Mouse (Mus musculus): ENCODE results near the gene Slit1. TPM values are rescaled to one million over a fixed set of nuclear protein-coding genes. Genes with fewer than 3 reads are reported as not detected.

Gene Slit1
- polyA plus RNA-seq, 1 experiment from 2014 or later, result 0.13 TPM

- Histone ChIP-seq H3K36me3 (ENCODE audit: control insufficient read depth, insufficient read depth) (no peaks in the 10 kb centered on the region), H3K27me3 (ENCODE audit: control insufficient read depth, insufficient read depth, low read depth, low read length) (peaks cover 28% of the 10 kb centered on the region), H3K4me1 (ENCODE audit: control insufficient read depth, low read depth, low read length) (no peaks in the 10 kb centered on the region; the same call in 1 of the 2 replicates), H3K4me2 (ENCODE audit: low read depth, low read length) (no peak overlapping the region), H3K27ac (ENCODE audit: low read length) (no peak overlapping the region), H3K9ac (ENCODE audit: low read depth, low read length) (no peak overlapping the region), H3K4me3 (ENCODE audit: low read depth, low read length) (no peak overlapping the region), H3K9me3 (replicated peaks; ENCODE audit: control insufficient read depth, low read length) (no peaks in the 10 kb centered on the region)
- no peak for ATAC-seq (ENCODE audit: low read depth)
- 59% methylated on average over 17 of the region's 17 CpGs for WGBS (ENCODE audit: insufficient replicate concordance)
Observed at GRCm38 (mm10) chr19:41660294-41660998, 83.0 kb downstream of the Slit1 start.

GRCm38 (mm10) chr19:41657446-41657845, 86.0 kb downstream of the Slit1 start:
- Histone ChIP-seq H3K27me3 (ENCODE audit: control insufficient read depth, insufficient read depth, low read depth, low read length) (peaks cover 17% of the 10 kb centered on the region), H3K9ac (ENCODE audit: low read depth, low read length) (no peak overlapping the region), H3K27ac (ENCODE audit: low read length) (no peak overlapping the region), H3K4me2 (ENCODE audit: low read depth, low read length) (no peak overlapping the region), H3K4me1 (ENCODE audit: control insufficient read depth, low read depth, low read length) (no peaks in the 10 kb centered on the region; the same call in 1 of the 2 replicates), H3K36me3 (ENCODE audit: control insufficient read depth, insufficient read depth) (no peaks in the 10 kb centered on the region), H3K9me3 (replicated peaks; ENCODE audit: control insufficient read depth, low read length) (no peaks in the 10 kb centered on the region), H3K4me3 (ENCODE audit: low read depth, low read length) (no peak overlapping the region)
- no peak for ATAC-seq (ENCODE audit: low read depth)
- WGBS (ENCODE audit: insufficient replicate concordance), result 24% methylated on average over 9 of the region's 9 CpGs

DNA sequence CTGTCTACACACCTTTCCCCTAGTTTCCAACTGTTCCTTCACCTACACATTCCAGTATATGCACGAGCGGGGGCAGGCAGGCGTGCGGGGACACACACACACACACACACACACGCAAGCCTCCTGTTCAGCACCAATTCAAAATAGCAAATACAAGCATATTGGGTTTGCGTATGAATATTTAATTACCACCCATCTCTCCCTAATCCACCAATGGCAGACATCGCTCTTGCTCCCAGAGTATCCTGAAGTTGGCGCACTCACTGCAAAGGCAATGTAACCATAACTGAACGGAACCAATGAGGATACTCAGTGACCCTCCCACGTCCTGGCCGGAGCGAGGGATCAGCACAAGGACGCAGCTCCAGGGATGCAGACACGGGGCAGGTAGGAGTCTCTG, 86.8 kb downstream of the Slit1 start:
- Histone ChIP-seq H3K9ac (ENCODE audit: low read depth, low read length) (no peak overlapping the region), H3K4me1 (ENCODE audit: control insufficient read depth, low read depth, low read length) (no peaks in the 10 kb centered on the region; the same call in 1 of the 2 replicates), H3K4me2 (ENCODE audit: low read depth, low read length) (no peak overlapping the region), H3K27ac (ENCODE audit: low read length) (no peak overlapping the region), H3K27me3 (ENCODE audit: control insufficient read depth, insufficient read depth, low read depth, low read length) (peaks cover 17% of the 10 kb centered on the region), H3K4me3 (ENCODE audit: low read depth, low read length) (no peak overlapping the region), H3K9me3 (replicated peaks; ENCODE audit: control insufficient read depth, low read length) (no peaks in the 10 kb centered on the region), H3K36me3 (ENCODE audit: control insufficient read depth, insufficient read depth) (no peaks in the 10 kb centered on the region)
- 62% methylated on average over 14 of the region's 14 CpGs for WGBS (ENCODE audit: insufficient replicate concordance)
- ATAC-seq (ENCODE audit: low read depth), result no peak

- WGBS (ENCODE audit: insufficient replicate concordance), result 5% methylated on average over 9 of the region's 9 CpGs
- Histone ChIP-seq H3K27me3 (ENCODE audit: control insufficient read depth, insufficient read depth, low read depth, low read length) (peaks cover 17% of the 10 kb centered on the region), H3K9me3 (replicated peaks; ENCODE audit: control insufficient read depth, low read length) (no peaks in the 10 kb centered on the region), H3K9ac (ENCODE audit: low read depth, low read length) (no peak overlapping the region), H3K4me1 (ENCODE audit: control insufficient read depth, low read depth, low read length) (no peaks in the 10 kb centered on the region), H3K4me3 (ENCODE audit: low read depth, low read length) (no peak overlapping the region), H3K36me3 (ENCODE audit: control insufficient read depth, insufficient read depth) (no peaks in the 10 kb centered on the region), H3K4me2 (ENCODE audit: low read depth, low read length) (no peak overlapping the region), H3K27ac (ENCODE audit: low read length) (no peak overlapping the region)
- ATAC-seq (ENCODE audit: low read depth), result no peak
Observed at GRCm38 (mm10) chr19:41655970-41656369, 87.5 kb downstream of the Slit1 start.

GRCm38 (mm10) chr19:41655089-41655783, 88.2 kb downstream of the Slit1 start:
- H3K4me1 ChIP-seq (ENCODE audit: control insufficient read depth, low read depth, low read length), result no peaks in the 10 kb centered on the region
- no peak overlapping the region for H3K4me2 ChIP-seq (ENCODE audit: low read depth, low read length)
- no peaks in the 10 kb centered on the region for H3K36me3 ChIP-seq (ENCODE audit: control insufficient read depth, insufficient read depth)
- H3K9ac ChIP-seq (ENCODE audit: low read depth, low read length), result no peak overlapping the region
- ATAC-seq (ENCODE audit: low read depth), result no peak
- no peak overlapping the region for H3K4me3 ChIP-seq (ENCODE audit: low read depth, low read length)
- peaks cover 17% of the 10 kb centered on the region for H3K27me3 ChIP-seq (ENCODE audit: control insufficient read depth, insufficient read depth, low read depth, low read length)
- H3K27ac ChIP-seq (ENCODE audit: low read length), result no peak overlapping the region
- WGBS (ENCODE audit: insufficient replicate concordance), result 22% methylated on average over 6 of the region's 6 CpGs
- no peaks in the 10 kb centered on the region for H3K9me3 ChIP-seq (replicated peaks; ENCODE audit: control insufficient read depth, low read length)

GRCm38 (mm10) chr19:41651967-41652366, 91.5 kb downstream of the Slit1 start:
- no peaks in the 10 kb centered on the region for H3K9me3 ChIP-seq (replicated peaks; ENCODE audit: control insufficient read depth, low read length)
- H3K27ac ChIP-seq (ENCODE audit: low read length), result no peak overlapping the region
- peaks cover 1% of the 10 kb centered on the region for H3K27me3 ChIP-seq (ENCODE audit: control insufficient read depth, insufficient read depth, low read depth, low read length)
- H3K4me2 ChIP-seq (ENCODE audit: low read depth, low read length), result no peak overlapping the region
- no peaks in the 10 kb centered on the region for H3K4me1 ChIP-seq (ENCODE audit: control insufficient read depth, low read depth, low read length)
- no peak for ATAC-seq (ENCODE audit: low read depth)
- no peak overlapping the region for H3K4me3 ChIP-seq (ENCODE audit: low read depth, low read length)
- H3K9ac ChIP-seq (ENCODE audit: low read depth, low read length), result no peak overlapping the region
- no peaks in the 10 kb centered on the region for H3K36me3 ChIP-seq (ENCODE audit: control insufficient read depth, insufficient read depth)
- WGBS (ENCODE audit: insufficient replicate concordance), result 40% methylated on average over 10 of the region's 10 CpGs

- no peak for ATAC-seq (ENCODE audit: low read depth)
- no peaks in the 10 kb centered on the region for H3K36me3 ChIP-seq (ENCODE audit: control insufficient read depth, insufficient read depth)
- H3K4me3 ChIP-seq (ENCODE audit: low read depth, low read length), result no peak overlapping the region
- no peaks in the 10 kb centered on the region for H3K4me1 ChIP-seq (ENCODE audit: control insufficient read depth, low read depth, low read length)
- WGBS (ENCODE audit: insufficient replicate concordance), result 41% methylated on average over 10 of the region's 10 CpGs
- no peaks in the 10 kb centered on the region for H3K27me3 ChIP-seq (ENCODE audit: control insufficient read depth, insufficient read depth, low read depth, low read length)
- no peak overlapping the region for H3K9ac ChIP-seq (ENCODE audit: low read depth, low read length)
- no peak overlapping the region for H3K27ac ChIP-seq (ENCODE audit: low read length)
- H3K9me3 ChIP-seq (replicated peaks; ENCODE audit: control insufficient read depth, low read length), result no peaks in the 10 kb centered on the region
- H3K4me2 ChIP-seq (ENCODE audit: low read depth, low read length), result no peak overlapping the region
Observed at GRCm38 (mm10) chr19:41649394-41649793, 94.1 kb downstream of the Slit1 start.

DNA sequence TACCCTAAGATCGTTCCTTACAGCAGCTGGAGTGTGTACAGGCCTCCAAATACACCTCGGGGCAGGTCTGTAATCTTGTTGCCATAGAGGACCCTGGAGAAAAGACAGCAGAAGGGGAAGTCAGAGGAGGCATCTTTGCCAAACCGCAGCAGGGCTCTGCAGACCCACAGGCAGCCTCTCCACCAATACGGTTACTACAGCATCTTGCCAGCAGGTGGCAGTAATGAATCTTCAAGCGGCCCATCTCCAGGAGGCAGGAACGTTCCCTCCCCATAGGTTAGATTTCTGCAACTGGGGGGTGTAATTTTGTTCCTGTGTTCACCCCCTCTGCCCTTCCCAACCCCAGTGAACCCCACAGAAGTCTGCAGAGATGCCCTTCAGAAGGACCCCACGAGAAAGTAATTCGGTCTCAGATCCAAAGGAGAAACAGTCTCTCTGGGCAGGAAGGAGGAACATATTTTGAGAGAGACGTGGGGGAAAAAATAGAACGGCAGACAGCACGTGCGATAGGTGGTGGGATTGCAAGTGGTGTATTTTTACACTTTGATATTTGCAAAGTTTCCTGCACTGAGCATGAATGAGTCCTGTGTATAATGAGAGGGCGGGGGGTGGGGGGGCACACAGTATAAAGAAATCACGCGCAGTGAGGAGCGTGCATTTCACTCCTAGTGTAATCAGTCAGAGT, 96.4 kb downstream of the Slit1 start:
- 28% methylated on average over 16 of the region's 16 CpGs for WGBS (ENCODE audit: insufficient replicate concordance)
- H3K27me3 ChIP-seq (ENCODE audit: control insufficient read depth, insufficient read depth, low read depth, low read length), result no peaks in the 10 kb centered on the region
- H3K9ac ChIP-seq (ENCODE audit: low read depth, low read length), result no peak overlapping the region
- no peaks in the 10 kb centered on the region for H3K4me1 ChIP-seq (ENCODE audit: control insufficient read depth, low read depth, low read length)
- no peaks in the 10 kb centered on the region for H3K9me3 ChIP-seq (replicated peaks; ENCODE audit: control insufficient read depth, low read length)
- no peak overlapping the region for H3K27ac ChIP-seq (ENCODE audit: low read length)
- no peak overlapping the region for H3K4me2 ChIP-seq (ENCODE audit: low read depth, low read length)
- no peak overlapping the region for H3K4me3 ChIP-seq (ENCODE audit: low read depth, low read length)
- no peaks in the 10 kb centered on the region for H3K36me3 ChIP-seq (ENCODE audit: control insufficient read depth, insufficient read depth)
- ATAC-seq (ENCODE audit: low read depth), result no peak

DNA sequence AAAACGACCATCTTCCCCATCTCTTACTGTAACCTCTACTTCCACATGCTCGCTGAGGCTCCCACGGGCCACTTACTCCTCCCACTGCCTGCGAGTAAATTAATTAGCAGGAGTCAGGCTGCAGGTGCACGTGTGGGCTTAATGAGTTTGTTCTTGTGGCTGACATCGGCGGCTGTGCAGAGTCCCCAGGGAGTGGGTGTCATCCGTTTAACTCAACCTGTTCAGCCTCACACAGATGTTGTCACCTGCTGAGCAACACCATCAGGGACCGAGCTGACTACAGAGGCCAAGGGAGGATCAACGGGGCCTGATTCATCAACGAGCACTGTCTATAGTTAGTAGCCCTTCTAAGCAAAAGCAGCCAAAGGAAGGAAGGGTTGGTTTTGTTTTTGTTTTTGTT, 100.5 kb downstream of the Slit1 start:
- no peaks in the 10 kb centered on the region for H3K36me3 ChIP-seq (ENCODE audit: control insufficient read depth, insufficient read depth)
- ATAC-seq (ENCODE audit: low read depth), result no peak
- H3K27ac ChIP-seq (ENCODE audit: low read length), result no peak overlapping the region
- no peaks in the 10 kb centered on the region for H3K9me3 ChIP-seq (replicated peaks; ENCODE audit: control insufficient read depth, low read length)
- no peak overlapping the region for H3K9ac ChIP-seq (ENCODE audit: low read depth, low read length)
- no peak overlapping the region for H3K4me3 ChIP-seq (ENCODE audit: low read depth, low read length)
- WGBS (ENCODE audit: insufficient replicate concordance), result 55% methylated on average over 11 of the region's 11 CpGs
- H3K4me2 ChIP-seq (ENCODE audit: low read depth, low read length), result no peak overlapping the region
- H3K27me3 ChIP-seq (ENCODE audit: control insufficient read depth, insufficient read depth, low read depth, low read length), result no peaks in the 10 kb centered on the region
- H3K4me1 ChIP-seq (ENCODE audit: control insufficient read depth, low read depth, low read length), result no peaks in the 10 kb centered on the region
